Mouse (Mus musculus) adrenal gland, adult (tissue): ENCODE measurements at regions not wholly inside any gene's neighbourhood (a gene's known extent, or its start where the extent isn't known, plus 50 kb on each side); places are given as distances from the start of the nearest gene placed in this dataset.

Source experiments
- DNase-seq, 2 experiments: peaks; one replicate each; pipeline ENCODE4 v3.0.0; 2022 to 2023; ENCODE audit warnings: low spot score in 1 of 2; ENCODE audit not compliant: inconsistent age in 2 of 2

GRCm38 (mm10) chr10:84021167-84022120, 298.8 kb downstream of the 1500009L16Rik start:
- peak in 1 of 2 experiments; percentile 34 for DNase-seq

GRCm38 (mm10) chr10:84024294-84024693, 301.6 kb downstream of the 1500009L16Rik start:
- peak in 1 of 2 experiments; percentile 30 for DNase-seq

DNA sequence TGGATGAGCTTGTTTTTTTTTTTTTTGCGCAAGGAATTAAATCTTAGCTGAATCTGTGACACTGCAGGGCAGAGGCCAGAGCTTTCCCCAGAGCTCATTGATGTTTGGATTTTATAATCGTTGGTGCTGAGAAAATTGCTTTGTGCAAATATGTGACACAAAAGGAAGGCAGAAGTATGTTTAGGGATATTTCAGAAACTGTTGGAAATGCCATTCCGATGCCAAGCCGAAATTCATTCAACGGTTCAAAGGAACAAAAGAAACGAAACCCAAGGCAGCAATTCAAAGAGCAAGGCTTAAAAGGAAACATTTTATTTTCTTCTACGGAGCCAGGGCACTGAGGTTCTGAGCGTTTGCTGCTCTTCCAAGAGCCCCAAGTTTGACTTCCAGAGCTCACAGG, 302.2 kb downstream of the 1500009L16Rik start:
- DNase-seq = peak in 1 of 2 experiments; percentile 29

DNA sequence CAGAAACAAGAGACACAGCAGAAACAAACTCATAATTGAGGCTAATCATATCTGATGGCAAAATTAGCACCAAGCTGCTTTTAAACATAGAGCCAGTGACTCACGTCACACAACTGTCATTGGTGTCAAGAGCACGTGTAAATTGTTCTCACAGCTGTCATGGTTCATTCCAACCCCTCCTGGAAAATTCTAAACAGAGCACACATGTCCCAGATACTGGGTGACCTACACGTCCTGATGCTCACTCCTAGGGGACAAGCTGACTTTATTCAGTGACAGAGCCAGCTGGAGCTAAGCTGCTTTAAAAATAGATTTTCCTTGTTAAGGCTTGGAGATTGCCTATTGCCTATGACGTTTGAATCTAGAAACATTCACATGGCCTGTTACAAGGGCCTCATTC, 304.1 kb downstream of the 1500009L16Rik start:
- DNase-seq = no peak

DNA sequence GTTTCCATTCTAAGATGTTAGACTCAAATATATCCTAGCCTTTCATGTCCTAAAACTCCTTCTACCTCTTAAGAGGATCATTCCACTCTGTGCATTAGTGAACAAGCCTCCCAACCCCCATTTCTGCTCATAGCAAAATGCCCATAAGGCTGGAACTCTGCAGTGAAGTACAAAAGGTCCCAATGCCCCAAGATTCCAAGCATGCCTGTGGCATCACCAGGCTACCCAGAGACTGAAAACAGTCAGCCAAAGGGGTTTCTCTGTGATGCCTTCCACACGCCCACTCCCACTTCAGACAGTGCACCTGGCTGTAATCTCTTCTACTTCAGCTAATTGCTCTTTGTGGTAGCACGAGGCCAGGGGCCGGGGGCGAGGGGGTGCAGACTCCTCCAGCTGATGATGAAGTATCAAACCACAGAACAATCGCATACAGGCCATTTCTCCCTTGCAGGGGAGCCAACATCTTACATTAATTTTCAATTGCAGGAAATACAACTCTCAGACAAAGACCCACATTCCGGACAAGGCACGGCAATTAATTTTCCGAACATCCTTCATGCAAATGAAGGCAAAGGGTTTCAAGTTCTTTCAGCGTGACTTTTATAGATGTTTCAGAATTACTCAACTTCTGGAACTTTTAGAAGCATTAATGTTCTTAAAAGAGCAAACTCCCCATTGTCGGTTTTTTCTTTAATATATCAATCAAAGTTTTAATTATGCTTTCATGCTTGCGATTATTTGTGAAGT, 313.6 kb downstream of the 1500009L16Rik start:
- no peak for DNase-seq

GRCm38 (mm10) chr10:84048706-84049105, 326.0 kb downstream of the 1500009L16Rik start:
- DNase-seq = no peak

GRCm38 (mm10) chr10:84052696-84053095, 330.0 kb downstream of the 1500009L16Rik start:
- DNase-seq = no peak

GRCm38 (mm10) chr10:84054551-84055336, 332.1 kb downstream of the 1500009L16Rik start:
- DNase-seq = peak; percentile 16 to 32

GRCm38 (mm10) chr10:84055402-84056167, 332.9 kb downstream of the 1500009L16Rik start:
- peak in 1 of 2 experiments; percentile 37 for DNase-seq

DNA sequence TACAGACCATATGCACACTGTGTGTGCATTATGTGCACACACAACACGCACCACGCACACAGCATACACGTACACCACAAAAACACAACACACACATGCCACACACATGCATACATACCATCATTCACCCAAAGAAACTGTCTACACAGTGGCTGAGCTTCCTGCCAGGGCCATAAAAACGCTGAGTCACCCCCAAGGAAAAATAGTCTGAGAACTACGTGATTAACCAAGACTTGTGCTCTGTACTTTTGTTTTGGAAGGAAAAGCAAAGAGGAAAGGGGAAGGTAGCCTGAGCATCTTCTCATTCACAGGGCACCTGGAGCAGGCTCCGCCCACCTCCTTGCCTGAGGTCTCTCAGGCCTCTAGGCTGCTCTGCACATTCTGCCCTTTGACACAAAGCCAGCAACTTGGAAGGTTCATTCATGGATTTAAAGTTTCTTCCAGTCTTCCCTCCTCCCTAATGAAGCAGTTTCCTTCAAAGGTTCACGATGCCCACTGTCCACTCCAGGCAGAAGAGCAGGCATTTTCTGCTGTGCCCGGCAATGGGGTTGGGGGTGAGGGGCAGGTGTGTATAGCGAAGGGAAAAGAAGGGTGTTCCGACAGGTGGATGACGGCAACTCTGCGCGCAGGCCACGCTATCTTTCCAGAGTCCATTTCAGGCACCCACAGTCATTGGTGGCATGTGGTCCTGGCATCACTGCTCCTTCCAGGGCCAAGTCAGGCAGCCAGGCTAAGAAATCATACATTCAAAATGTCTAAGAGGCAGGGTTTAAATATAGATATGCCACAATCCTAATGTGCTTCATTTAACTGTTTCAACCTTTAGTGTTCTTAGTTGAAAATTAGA, 333.9 kb downstream of the 1500009L16Rik start:
- peak; percentile 23 to 71 for DNase-seq

DNA sequence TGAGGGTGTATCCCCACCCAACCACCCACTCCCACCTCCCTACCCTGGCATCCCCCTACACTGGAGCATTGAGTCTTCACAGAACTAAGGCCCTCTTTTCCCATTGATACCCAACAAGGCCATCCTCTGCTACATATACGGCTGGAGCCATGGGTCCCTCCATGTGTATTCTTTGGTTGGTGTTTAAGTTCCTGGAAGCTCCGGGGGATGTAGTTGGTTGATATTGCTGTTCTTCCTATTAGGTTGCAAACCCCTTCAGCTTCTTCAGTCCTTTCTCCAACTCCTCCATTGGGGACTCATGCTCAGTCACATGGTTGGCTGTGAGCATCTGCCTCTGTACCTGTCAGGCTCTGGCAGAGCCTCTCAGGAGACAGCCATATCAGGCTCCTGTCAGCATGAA, 335.6 kb downstream of the 1500009L16Rik start:
- DNase-seq = no peak

GRCm38 (mm10) chr10:84059646-84060491, 337.2 kb downstream of the 1500009L16Rik start:
- no peak for DNase-seq

- DNase-seq = peak; percentile 79 to 89
Observed at GRCm38 (mm10) chr10:84060492-84061218, 338.0 kb downstream of the 1500009L16Rik start.

DNA sequence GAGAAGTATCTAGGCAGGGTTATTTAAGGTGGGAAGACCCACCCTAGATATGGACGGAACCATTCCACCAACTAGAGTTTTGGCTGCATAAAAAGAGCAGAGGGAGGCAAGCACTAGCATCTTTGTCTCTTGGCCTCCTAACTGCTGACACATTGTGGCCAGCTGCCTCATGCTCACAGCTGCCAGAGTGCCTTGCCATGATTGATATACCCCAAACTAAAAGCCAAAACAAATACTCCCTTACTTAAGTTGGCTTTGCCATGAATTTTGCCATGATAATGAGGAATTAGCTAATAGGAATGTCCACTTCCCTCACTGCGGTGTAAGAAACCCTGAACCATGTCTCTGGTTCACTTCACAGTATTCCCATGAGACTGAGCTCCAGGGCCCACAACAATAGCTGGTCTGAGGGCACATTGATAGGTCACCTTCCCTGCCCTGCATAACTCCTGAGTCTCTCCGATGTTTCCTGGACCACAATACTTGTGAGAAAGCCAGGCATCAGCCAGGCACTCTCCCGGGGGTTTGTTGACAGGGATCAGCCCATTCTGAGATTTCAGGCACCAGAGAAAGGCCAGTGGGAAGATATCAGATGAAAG, 344.5 kb downstream of the 1500009L16Rik start:
- DNase-seq = peak in 1 of 2 experiments; percentile 40

- no peak for DNase-seq
Observed at GRCm38 (mm10) chr10:84069806-84070205, 347.1 kb downstream of the 1500009L16Rik start.

- DNase-seq = no peak
Observed at GRCm38 (mm10) chr10:84072866-84073483, 350.3 kb downstream of the 1500009L16Rik start.

DNA sequence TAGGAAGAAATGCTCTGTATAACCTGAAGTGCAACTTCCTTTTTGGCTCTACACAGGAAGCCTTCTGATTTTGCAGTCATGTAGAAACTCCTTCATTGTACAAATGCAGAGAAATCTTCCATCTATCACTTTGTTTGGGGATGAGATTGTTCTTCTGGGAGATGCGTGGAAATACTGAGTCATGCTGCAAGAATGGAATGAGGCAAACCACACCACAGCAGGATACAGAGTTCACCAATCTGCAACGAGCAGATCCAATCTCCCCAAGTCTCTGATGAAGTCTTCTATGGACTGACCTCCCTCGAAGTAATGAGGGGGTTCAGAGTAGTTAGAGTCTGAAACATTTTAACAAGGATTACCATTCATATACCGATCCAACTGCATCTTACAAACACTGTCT, 352.9 kb downstream of the 1500009L16Rik start:
- DNase-seq = no peak
